Mouse (Mus musculus) bone marrow, adult 2 months (tissue): ENCODE measurements around the gene Fancc.

ENCODE experiments used
- CTCF ChIP-seq: fragments of 200-500 bp; IDR thresholded peaks from 2 replicates; pipeline ENCODE4 v1.5.1; 2011; ENCODE audit warnings: low read length, control low read depth; ENCODE audit not compliant: control insufficient read depth, insufficient read depth
- POLR2A ChIP-seq: fragments of 200-500 bp; IDR thresholded peaks from 2 replicates; pipeline ENCODE4 v1.6.1; 2011; ENCODE audit warnings: low read depth, mild to moderate bottlenecking, control low read depth, low read length, borderline replicate concordance; ENCODE audit not compliant: control insufficient read depth

- TF ChIP-seq CTCF = peak; percentile 10; the same call in 1 of the 2 replicates
- no peak for TF ChIP-seq POLR2A
Measured at GRCm38 (mm10) chr13:63507821-63508220, 10.7 kb upstream of the Fancc start.
